In the genomic region with DNA sequence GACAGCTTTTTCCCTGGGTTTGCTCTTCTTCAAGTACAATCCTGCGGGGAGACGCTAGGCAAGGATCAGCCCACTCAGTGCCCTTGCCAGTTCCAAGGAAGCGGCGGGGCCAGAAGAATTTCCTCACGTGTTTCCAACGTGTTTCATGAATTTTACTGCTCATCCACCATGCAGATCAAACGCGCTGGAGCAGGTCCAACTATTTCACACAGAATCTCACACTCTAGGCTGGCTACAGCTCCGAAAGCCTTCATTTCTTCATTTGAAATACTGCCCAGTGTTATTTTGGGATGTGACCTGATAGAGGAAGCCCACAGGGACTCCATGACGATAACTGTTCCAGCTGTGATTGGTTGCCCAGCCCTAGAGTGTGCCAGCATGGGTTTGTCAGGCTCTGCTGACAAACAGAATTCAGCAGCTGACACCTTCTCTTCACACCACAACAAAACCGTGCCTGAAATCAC, we compare ENCODE assay signal across 8 mouse cellular contexts. TPM values are rescaled to one million over a fixed set of nuclear protein-coding genes. Genes with fewer than 3 reads are reported as not detected.
DNase-seq lines count a peak whose midpoint lies in the region; ATAC-seq lines count a peak whose summit lies in the region.

No protein-coding gene starts in this region.

- H3K4me2 ChIP-seq in midbrain, embryonic 14.5 days (ENCODE audit: low read length): no peak overlapping the region
- no peak overlapping the region for H3K4me2 ChIP-seq in midbrain, embryonic 15.5 days
- peak overlapping the region; percentile 63 for H3K4me2 ChIP-seq in heart, embryonic 14.5 days (ENCODE audit: low read length)
- no peak overlapping the region for H3K4me2 ChIP-seq in liver, embryonic 12.5 days

- H3K27me3 ChIP-seq in midbrain, embryonic 14.5 days (ENCODE audit: control insufficient read depth, insufficient read depth, low read length): no peaks in the 10 kb centered on the region
- H3K27me3 ChIP-seq in midbrain, embryonic 15.5 days (replicated peaks): no peaks in the 10 kb centered on the region
- H3K27me3 ChIP-seq in heart, embryonic 14.5 days (ENCODE audit: control insufficient read depth, insufficient read depth, low read length): no peaks in the 10 kb centered on the region
- no peaks in the 10 kb centered on the region for H3K27me3 ChIP-seq in liver, embryonic 12.5 days (replicated peaks)

- peak; percentile 18 for DNase-seq in midbrain, embryonic 14.5 days
- DNase-seq in cerebellum, postnatal 25 days: peak; percentile 58 to 67
- peak; percentile 37 for DNase-seq in left cerebral cortex, adult 11 months (ENCODE audit: low spot score)
- peak; percentile 8 for DNase-seq in retina, postnatal 1 day

- no peak for ATAC-seq in midbrain, embryonic 14.5 days (ENCODE audit: low FRiP score, low TSS enrichment)
- no peak for ATAC-seq in midbrain, embryonic 15.5 days (replicated peaks)
- peak; percentile 95 for ATAC-seq in heart, embryonic 14.5 days (ENCODE audit: insufficient number of reproducible peaks, insufficient read depth, low FRiP score, low read depth)
- no peak for ATAC-seq in liver, embryonic 12.5 days
- ATAC-seq in erythroblast, adult 5-6 weeks (replicated peaks; ENCODE audit: low FRiP score, poor library complexity, severe bottlenecking): no peak

- no peak overlapping the region for H3K27ac ChIP-seq in midbrain, embryonic 14.5 days (replicated peaks; ENCODE audit: low read depth, low read length)
- no peak overlapping the region for H3K27ac ChIP-seq in midbrain, embryonic 15.5 days
- H3K27ac ChIP-seq in heart, embryonic 14.5 days (replicated peaks in 1 of 2; ENCODE audit: control insufficient read depth in 1 of 2, insufficient read depth in 1 of 2, low read depth in 2 of 2, low read length in 2 of 2): peak overlapping the region; percentile 82 to 93
- no peak overlapping the region for H3K27ac ChIP-seq in liver, embryonic 12.5 days

- no peaks in the 10 kb centered on the region for H3K9me3 ChIP-seq in midbrain, embryonic 14.5 days (ENCODE audit: control insufficient read depth, low read length)
- no peaks in the 10 kb centered on the region for H3K9me3 ChIP-seq in midbrain, embryonic 15.5 days
- H3K9me3 ChIP-seq in heart, embryonic 14.5 days (ENCODE audit: control insufficient read depth, low read length): no peaks in the 10 kb centered on the region
- H3K9me3 ChIP-seq in liver, embryonic 12.5 days (replicated peaks): no peaks in the 10 kb centered on the region

- peaks cover 38% of the 10 kb centered on the region for H3K36me3 ChIP-seq in midbrain, embryonic 14.5 days (ENCODE audit: control insufficient read depth, insufficient read depth, low read length)
- peaks cover 3% of the 10 kb centered on the region; the same call in 1 of the 2 replicates for H3K36me3 ChIP-seq in midbrain, embryonic 15.5 days (replicated peaks)
- H3K36me3 ChIP-seq in heart, embryonic 14.5 days (ENCODE audit: control insufficient read depth, insufficient read depth, low read length): peaks cover 70% of the 10 kb centered on the region
- H3K36me3 ChIP-seq in liver, embryonic 12.5 days: peaks cover 96% of the 10 kb centered on the region

- H3K4me3 ChIP-seq in midbrain, embryonic 14.5 days (replicated peaks; ENCODE audit: low read depth, low read length): no peak overlapping the region
- H3K4me3 ChIP-seq in midbrain, embryonic 15.5 days: no peak overlapping the region
- peak overlapping the region in 1 of 2 experiments; percentile 20; a peak in 1 of 4 replicates for H3K4me3 ChIP-seq in heart, embryonic 14.5 days (ENCODE audit: control insufficient read depth in 1 of 2, insufficient read depth in 1 of 2, low read depth in 1 of 2, low read length in 2 of 2)
- no peak overlapping the region for H3K4me3 ChIP-seq in liver, embryonic 12.5 days

- 86% methylated on average over 11 of the region's 11 CpGs for WGBS in midbrain, embryonic 14.5 days
- WGBS in midbrain, embryonic 15.5 days: 80% methylated on average over 11 of the region's 11 CpGs
- 13% methylated on average over 11 of the region's 11 CpGs for WGBS in heart, embryonic 14.5 days
- WGBS in liver, embryonic 12.5 days (ENCODE audit: insufficient replicate concordance): 82% methylated on average over 11 of the region's 11 CpGs

- 0 out of 2 replicates have a peak, but pooled peaks cover 9% of the 10 kb centered on the region for H3K4me1 ChIP-seq in midbrain, embryonic 14.5 days (ENCODE audit: control insufficient read depth, insufficient read depth, low read length)
- H3K4me1 ChIP-seq in midbrain, embryonic 15.5 days: no peaks in the 10 kb centered on the region
- peaks cover 26 to 61% of the 10 kb centered on the region in 2 experiments for H3K4me1 ChIP-seq in heart, embryonic 14.5 days (ENCODE audit: control insufficient read depth in 2 of 2, insufficient read depth in 2 of 2, low read length in 2 of 2)
- peaks cover 24% of the 10 kb centered on the region for H3K4me1 ChIP-seq in liver, embryonic 12.5 days

- no peak overlapping the region for H3K9ac ChIP-seq in midbrain, embryonic 14.5 days (replicated peaks; ENCODE audit: low read length)
- H3K9ac ChIP-seq in midbrain, embryonic 15.5 days: no peak overlapping the region
- peak overlapping the region; percentile 60 for H3K9ac ChIP-seq in heart, embryonic 14.5 days (ENCODE audit: low read length)
- H3K9ac ChIP-seq in liver, embryonic 12.5 days: no peak overlapping the region

RNA-seq across cellular contexts. Expression of a gene that starts 28.5 kb away (rescaled TPM):
- polyA plus RNA-seq in midbrain, embryonic 14.5 days (2014; fragmentation: Nextera tagmentation; extraction: Ambion mirVana): 9.4 and 10.8 TPM in 2 replicates
- 16.0 and 16.2 TPM in 2 replicates for polyA plus RNA-seq in midbrain, embryonic 15.5 days (2015; fragmentation: Nextera tagmentation; extraction: Ambion mirVana)
- polyA plus RNA-seq in heart, embryonic 14.5 days (2014; fragmentation: Nextera tagmentation; extraction: Ambion mirVana): 11.6 and 12.1 TPM in 2 replicates
- 7.0 and 10.0 TPM in 2 replicates for polyA plus RNA-seq in liver, embryonic 12.5 days (2016; fragmentation: Nextera tagmentation; extraction: Ambion mirVana)
- total RNA-seq in erythroblast, adult 5-6 weeks (2015; ENCODE audit: low replicate concordance): 0.84 and 8.1 TPM in 2 replicates
- total RNA-seq in erythroblast, adult 5-6 weeks (2017; ENCODE audit: low replicate concordance): 1.1 and 1.7 TPM in 2 replicates

RNA-seq across cellular contexts. Expression of a gene that starts 51.0 kb away (rescaled TPM):
- polyA plus RNA-seq in midbrain, embryonic 14.5 days (2014; fragmentation: Nextera tagmentation; extraction: Ambion mirVana): 3.8 and 5.8 TPM in 2 replicates
- 6.4 and 9.3 TPM in 2 replicates for polyA plus RNA-seq in midbrain, embryonic 15.5 days (2015; fragmentation: Nextera tagmentation; extraction: Ambion mirVana)
- 3.4 and 4.7 TPM in 2 replicates for polyA plus RNA-seq in heart, embryonic 14.5 days (2014; fragmentation: Nextera tagmentation; extraction: Ambion mirVana)
- 4.6 and 5.5 TPM in 2 replicates for polyA plus RNA-seq in liver, embryonic 12.5 days (2016; fragmentation: Nextera tagmentation; extraction: Ambion mirVana)
- total RNA-seq in erythroblast, adult 5-6 weeks (2015; ENCODE audit: low replicate concordance): 4.4 and 8.8 TPM in 2 replicates
- 3.8 and 8.8 TPM in 2 replicates for total RNA-seq in erythroblast, adult 5-6 weeks (2017; ENCODE audit: low replicate concordance)

RNA-seq across cellular contexts. Expression of a gene that starts 55.6 kb away (rescaled TPM):
- 38.5 and 46.7 TPM in 2 replicates for polyA plus RNA-seq in midbrain, embryonic 14.5 days (2014; fragmentation: Nextera tagmentation; extraction: Ambion mirVana)
- 37.9 and 39.3 TPM in 2 replicates for polyA plus RNA-seq in midbrain, embryonic 15.5 days (2015; fragmentation: Nextera tagmentation; extraction: Ambion mirVana)
- 28.1 and 28.2 TPM in 2 replicates for polyA plus RNA-seq in heart, embryonic 14.5 days (2014; fragmentation: Nextera tagmentation; extraction: Ambion mirVana)
- polyA plus RNA-seq in liver, embryonic 12.5 days (2016; fragmentation: Nextera tagmentation; extraction: Ambion mirVana): 14.7 TPM in 2 replicates
- total RNA-seq in erythroblast, adult 5-6 weeks (2015; ENCODE audit: low replicate concordance): 31.1 and 41.2 TPM in 2 replicates
- total RNA-seq in erythroblast, adult 5-6 weeks (2017; ENCODE audit: low replicate concordance): 21.9 and 27.2 TPM in 2 replicates

Comparison
In these comparisons a context has a peak if more than half of its experiments do, and no peak if none do; other contexts are left out.
1. DNase-seq: peak in every context shown above with its lines; median percentile 62 in cerebellum, postnatal 25 days; 37 in left cerebral cortex, adult 11 months; 18 in midbrain, embryonic 14.5 days; 8 in retina, postnatal 1 day.
2. H3K27ac ChIP-seq: peak in heart, embryonic 14.5 days (2 of 2); none in midbrain, embryonic 14.5 days (single experiment), midbrain, embryonic 15.5 days (single experiment) and liver, embryonic 12.5 days (single experiment).